In the genomic region with DNA sequence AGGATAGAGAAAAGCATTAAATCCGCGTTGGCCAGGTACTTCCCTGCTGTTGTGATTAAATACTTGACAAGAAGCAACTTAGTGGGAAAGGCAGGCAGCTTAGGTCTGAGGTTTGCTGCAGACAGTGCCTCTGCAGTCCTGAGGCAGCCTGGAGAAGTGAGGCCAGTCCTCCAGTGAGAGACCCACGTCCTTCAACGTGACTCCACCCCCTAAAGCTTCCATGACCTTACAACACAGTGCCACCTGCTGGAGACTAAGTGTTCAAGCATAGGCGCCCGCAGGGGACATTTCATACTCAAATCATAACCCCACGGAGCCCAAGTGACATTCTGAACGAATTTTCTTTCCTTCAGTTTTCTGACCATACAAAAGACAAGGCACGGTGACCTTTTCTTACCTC, we compare ENCODE assay signal across 9 mouse cellular contexts.
DNase-seq lines count a peak whose midpoint lies in the region; ATAC-seq lines count a peak whose summit lies in the region.
"Had no signal": no experiment of that assay in that cellular context is flagged by ENCODE, and none has a peak within 500 bp of the region (broad histone marks: within the 10 kb centered on the region; RNA-seq: fewer than 3 reads in every experiment).

No protein-coding gene starts in this region.

- no peak for ATAC-seq in hindbrain, embryonic 11.5 days (ENCODE audit: low FRiP score)
- no peak for ATAC-seq in hindbrain, embryonic 16.5 days
- ATAC-seq in heart, embryonic 16.5 days (replicated peaks; ENCODE audit: extremely low read depth, insufficient read depth, low FRiP score) = peak; percentile 85
- ATAC-seq in midbrain, embryonic 14.5 days (ENCODE audit: low FRiP score, low TSS enrichment) = no peak

- H3K36me3 ChIP-seq in hindbrain, embryonic 11.5 days (ENCODE audit: control insufficient read depth, insufficient read depth, low read length) = no peaks in the 10 kb centered on the region
- no peaks in the 10 kb centered on the region for H3K36me3 ChIP-seq in hindbrain, embryonic 16.5 days (ENCODE audit: control insufficient read depth, insufficient read depth, low read length)
- H3K36me3 ChIP-seq in heart, embryonic 16.5 days (ENCODE audit: control insufficient read depth, insufficient read depth) = no peaks in the 10 kb centered on the region
- H3K36me3 ChIP-seq in limb, embryonic 10.5 days = no peaks in the 10 kb centered on the region
- no peaks in the 10 kb centered on the region for H3K36me3 ChIP-seq in midbrain, embryonic 14.5 days (ENCODE audit: control insufficient read depth, insufficient read depth, low read length)
- H3K36me3 ChIP-seq: limb, embryonic 15.5 days had no signal

- 33% methylated on average over 9 of the region's 9 CpGs for WGBS in hindbrain, embryonic 11.5 days
- 28% methylated on average over 9 of the region's 9 CpGs for WGBS in hindbrain, embryonic 16.5 days
- WGBS in heart, embryonic 16.5 days = 37% methylated on average over 9 of the region's 9 CpGs
- 38% methylated on average over 9 of the region's 9 CpGs for WGBS in limb, embryonic 10.5 days
- WGBS in midbrain, embryonic 14.5 days = 34% methylated on average over 9 of the region's 9 CpGs

- H3K9ac ChIP-seq in hindbrain, embryonic 11.5 days (ENCODE audit: low read depth, low read length) = no peak overlapping the region
- no peak overlapping the region for H3K9ac ChIP-seq in hindbrain, embryonic 16.5 days (ENCODE audit: low read depth, low read length)
- H3K9ac ChIP-seq in heart, embryonic 16.5 days (ENCODE audit: low read length) = no peak overlapping the region
- no peak overlapping the region for H3K9ac ChIP-seq in midbrain, embryonic 14.5 days (replicated peaks; ENCODE audit: low read length)
- H3K9ac ChIP-seq: limb, embryonic 15.5 days had no signal

- H3K9me3 ChIP-seq in hindbrain, embryonic 11.5 days (ENCODE audit: control insufficient read depth, low read length) = no peaks in the 10 kb centered on the region
- H3K9me3 ChIP-seq in hindbrain, embryonic 16.5 days (ENCODE audit: control insufficient read depth, low read length) = no peaks in the 10 kb centered on the region
- no peaks in the 10 kb centered on the region for H3K9me3 ChIP-seq in heart, embryonic 16.5 days (replicated peaks; ENCODE audit: control insufficient read depth, low read length)
- no peaks in the 10 kb centered on the region for H3K9me3 ChIP-seq in limb, embryonic 10.5 days (replicated peaks)
- H3K9me3 ChIP-seq in midbrain, embryonic 14.5 days (ENCODE audit: control insufficient read depth, low read length) = no peaks in the 10 kb centered on the region
- H3K9me3 ChIP-seq: limb, embryonic 15.5 days had no signal

- peak; percentile 70 for DNase-seq in hindbrain, embryonic 11.5 days (ENCODE audit: low spot score)
- DNase-seq in adrenal gland, adult 8-10 months = peak; percentile 37
- DNase-seq in embryo, embryonic 11 days = peak; percentile 82
- DNase-seq in limb, embryonic 10.5 days (ENCODE audit: low spot score) = peak; percentile 49
- peak; percentile 79 for DNase-seq in midbrain, embryonic 14.5 days
- peak; percentile 30 for DNase-seq in thymus, postnatal 25 days

- H3K4me1 ChIP-seq in hindbrain, embryonic 11.5 days (replicated peaks; ENCODE audit: control insufficient read depth, insufficient read depth, low read length) = no peaks in the 10 kb centered on the region
- H3K4me1 ChIP-seq in hindbrain, embryonic 16.5 days (ENCODE audit: control insufficient read depth, insufficient read depth, low read depth, low read length) = peaks cover 6% of the 10 kb centered on the region
- H3K4me1 ChIP-seq in heart, embryonic 16.5 days (ENCODE audit: control insufficient read depth, insufficient read depth, low read length) = peaks cover 23% of the 10 kb centered on the region
- H3K4me1 ChIP-seq in limb, embryonic 10.5 days = peaks cover 21% of the 10 kb centered on the region
- peaks cover 12% of the 10 kb centered on the region; the same call in 1 of the 2 replicates for H3K4me1 ChIP-seq in midbrain, embryonic 14.5 days (ENCODE audit: control insufficient read depth, insufficient read depth, low read length)

- no peak overlapping the region for H3K4me3 ChIP-seq in hindbrain, embryonic 11.5 days (ENCODE audit: low read depth, low read length)
- no peak overlapping the region for H3K4me3 ChIP-seq in hindbrain, embryonic 16.5 days (ENCODE audit: low read length)
- no peak overlapping the region for H3K4me3 ChIP-seq in heart, embryonic 16.5 days (ENCODE audit: low read length)
- H3K4me3 ChIP-seq in limb, embryonic 10.5 days = no peak overlapping the region
- no peak overlapping the region for H3K4me3 ChIP-seq in midbrain, embryonic 14.5 days (replicated peaks; ENCODE audit: low read depth, low read length)
- H3K4me3 ChIP-seq: limb, embryonic 15.5 days had no signal

- H3K4me2 ChIP-seq in hindbrain, embryonic 11.5 days (replicated peaks; ENCODE audit: low read depth, low read length) = no peak overlapping the region
- H3K4me2 ChIP-seq in hindbrain, embryonic 16.5 days (ENCODE audit: low read length) = no peak overlapping the region
- H3K4me2 ChIP-seq in heart, embryonic 16.5 days (ENCODE audit: low read depth, low read length) = no peak overlapping the region
- H3K4me2 ChIP-seq in midbrain, embryonic 14.5 days (ENCODE audit: low read length) = no peak overlapping the region
- H3K4me2 ChIP-seq: limb, embryonic 15.5 days had no signal

- no peaks in the 10 kb centered on the region for H3K27me3 ChIP-seq in hindbrain, embryonic 11.5 days (ENCODE audit: control insufficient read depth, insufficient read depth, low read length)
- H3K27me3 ChIP-seq in hindbrain, embryonic 16.5 days (replicated peaks; ENCODE audit: control insufficient read depth, insufficient read depth, low read length) = no peaks in the 10 kb centered on the region
- H3K27me3 ChIP-seq in heart, embryonic 16.5 days (ENCODE audit: control insufficient read depth, insufficient read depth, low read length) = no peaks in the 10 kb centered on the region
- no peaks in the 10 kb centered on the region for H3K27me3 ChIP-seq in limb, embryonic 10.5 days (ENCODE audit: low read depth, poor library complexity, severe bottlenecking)
- H3K27me3 ChIP-seq in midbrain, embryonic 14.5 days (ENCODE audit: control insufficient read depth, insufficient read depth, low read length) = no peaks in the 10 kb centered on the region
- H3K27me3 ChIP-seq: limb, embryonic 15.5 days had no signal

- no peak overlapping the region for H3K27ac ChIP-seq in hindbrain, embryonic 11.5 days (ENCODE audit: low read depth, low read length)
- no peak overlapping the region for H3K27ac ChIP-seq in hindbrain, embryonic 16.5 days (ENCODE audit: low read depth, low read length)
- H3K27ac ChIP-seq in heart, embryonic 16.5 days (ENCODE audit: low read length) = peak overlapping the region; percentile 27; the same call in 1 of the 2 replicates
- H3K27ac ChIP-seq in limb, embryonic 10.5 days = no peak overlapping the region
- H3K27ac ChIP-seq in midbrain, embryonic 14.5 days (replicated peaks; ENCODE audit: low read depth, low read length) = no peak overlapping the region
- H3K27ac ChIP-seq: limb, embryonic 15.5 days had no signal

Comparison
In these comparisons a context has a peak if more than half of its experiments do, and no peak if none do; other contexts are left out.
1. DNase-seq: peak in every context shown above with its lines; median percentile 82 in embryo, embryonic 11 days; 79 in midbrain, embryonic 14.5 days; 70 in hindbrain, embryonic 11.5 days; 49 in limb, embryonic 10.5 days; 37 in adrenal gland, adult 8-10 months; 30 in thymus, postnatal 25 days.